Mouse (Mus musculus): Measurements from ENCODE around the gene Plekhd1. TPM values are rescaled to one million over a fixed set of nuclear protein-coding genes. Genes with fewer than 3 reads are reported as not detected.
A peak's percentile ranks its signal among the peaks of the same experiment; 100 is the strongest.

Plekhd1 gene
- polyA plus RNA-seq, 1 experiment from 2014 or later, result 4.6 TPM

- Histone ChIP-seq H3K4me2 (no peak overlapping the region), H3K36me3 (ENCODE audit: insufficient read depth) (no peaks in the 10 kb centered on the region)
- 52% methylated on average over 2 of the region's 2 CpGs for WGBS
These were observed 6.7 kb downstream of the Plekhd1 start for GRCm38 (mm10) chr12:80699144-80699531.

DNA sequence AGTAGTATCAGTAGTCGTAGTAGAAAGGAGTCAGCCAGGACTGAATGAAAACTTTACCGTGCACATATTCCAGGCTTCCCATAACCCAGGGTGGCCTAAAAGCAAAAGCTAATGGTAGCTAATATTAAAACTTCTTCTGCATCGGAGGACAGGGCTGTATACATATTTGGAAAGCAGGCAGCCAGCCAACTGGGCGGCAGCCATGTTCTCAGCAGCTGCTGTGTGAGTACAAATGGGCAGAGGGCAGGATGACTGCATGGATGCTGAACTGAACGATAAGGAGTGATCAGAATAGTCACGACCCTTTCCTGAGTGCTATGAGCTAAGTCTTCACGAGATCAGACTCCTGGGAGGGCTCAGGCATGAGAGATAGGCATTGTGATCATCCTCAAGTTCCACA lies 8.9 kb downstream of the Plekhd1 start:
- TF ChIP-seq CTCF (IDR thresholded peaks at IDR 0.05; ENCODE audit: low read depth), result no peak
- ATAC-seq (ENCODE audit: insufficient read depth) (peak; percentile 83), DNase-seq (peak; percentile 91)
- WGBS, result 48% methylated on average over 7 of the region's 7 CpGs
- H3K27ac ChIP-seq (ENCODE audit: low read depth), result no peak overlapping the region
- peaks cover 7% of the 10 kb centered on the region for H3K4me1 ChIP-seq (ENCODE audit: insufficient read depth)
- no peak overlapping the region for H3K9ac ChIP-seq
- H3K9me3 ChIP-seq (ENCODE audit: low read depth, low read length), result no peaks in the 10 kb centered on the region
- H3K4me3 ChIP-seq (ENCODE audit: low read depth, low read length), result no peak overlapping the region
- H3K27me3 ChIP-seq (ENCODE audit: insufficient read depth, low read length), result no peaks in the 10 kb centered on the region
- no peaks in the 10 kb centered on the region for H3K36me3 ChIP-seq (ENCODE audit: insufficient read depth)
- no peak overlapping the region for H3K4me2 ChIP-seq

More at GRCm38 (mm10) chr12:80699144-80699531, 6.7 kb downstream of the Plekhd1 start:
- Histone ChIP-seq H3K27me3 (ENCODE audit: insufficient read depth, low read length) (0 out of 2 replicates have a peak, but pooled peaks cover 4% of the 10 kb centered on the region), H3K9ac (no peak overlapping the region), H3K4me3 (ENCODE audit: low read depth, low read length) (no peak overlapping the region), H3K27ac (ENCODE audit: low read depth) (no peak overlapping the region), H3K9me3 (ENCODE audit: low read depth, low read length) (no peaks in the 10 kb centered on the region), H3K4me1 (ENCODE audit: insufficient read depth) (no peaks in the 10 kb centered on the region)
- no peak for TF ChIP-seq CTCF (IDR thresholded peaks at IDR 0.05; ENCODE audit: low read depth)
- ATAC-seq (ENCODE audit: insufficient read depth) (no peak), DNase-seq (no peak)

DNA sequence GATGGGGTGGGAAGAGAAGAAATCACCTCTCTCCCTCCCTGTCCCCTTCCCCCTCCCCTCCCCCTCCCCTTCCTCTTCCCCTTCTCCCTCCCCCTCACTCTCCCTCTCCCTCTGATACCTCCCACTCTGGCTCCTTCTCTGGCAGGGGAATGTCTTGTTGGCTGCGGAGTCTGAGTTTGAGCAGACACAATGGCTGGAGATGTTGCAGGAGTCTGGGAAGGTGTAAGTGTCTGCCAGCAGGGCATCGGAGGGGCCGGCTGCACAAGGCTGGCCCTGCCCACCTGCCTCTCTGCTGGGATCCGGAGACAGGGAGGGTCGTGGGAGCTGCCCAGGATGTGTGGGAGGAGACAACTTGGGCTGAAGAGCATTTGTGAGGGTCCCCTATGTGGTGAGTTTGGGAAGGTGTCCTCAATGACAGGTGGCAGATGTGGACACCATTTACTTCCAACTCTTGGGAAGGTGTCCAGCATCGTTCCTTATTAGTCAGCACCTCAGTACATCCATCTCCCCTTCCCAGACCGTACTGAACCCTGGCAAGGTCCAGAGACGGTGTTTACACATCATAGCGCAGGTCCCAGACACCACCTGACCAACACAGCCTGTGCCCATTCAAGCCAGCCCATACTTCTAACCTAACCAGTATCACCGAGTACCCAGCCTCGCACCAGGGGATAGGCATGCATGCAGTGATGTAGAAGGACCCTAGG lies 14.0 kb downstream of the Plekhd1 start:
- Histone ChIP-seq H3K4me3 (ENCODE audit: low read depth, low read length) (no peak overlapping the region), H3K27ac (ENCODE audit: low read depth) (no peak overlapping the region), H3K4me1 (ENCODE audit: insufficient read depth) (peaks cover 10% of the 10 kb centered on the region), H3K36me3 (ENCODE audit: insufficient read depth) (no peaks in the 10 kb centered on the region), H3K9me3 (ENCODE audit: low read depth, low read length) (no peaks in the 10 kb centered on the region), H3K27me3 (ENCODE audit: insufficient read depth, low read length) (no peaks in the 10 kb centered on the region), H3K4me2 (no peak overlapping the region), H3K9ac (no peak overlapping the region)
- DNase-seq, result peak; percentile 34
- peak; percentile 51; the same call in 1 of the 2 replicates for ATAC-seq (ENCODE audit: insufficient read depth)
- 43% methylated on average over 11 of the region's 11 CpGs for WGBS
- TF ChIP-seq CTCF (IDR thresholded peaks at IDR 0.05; ENCODE audit: low read depth), result no peak

DNA sequence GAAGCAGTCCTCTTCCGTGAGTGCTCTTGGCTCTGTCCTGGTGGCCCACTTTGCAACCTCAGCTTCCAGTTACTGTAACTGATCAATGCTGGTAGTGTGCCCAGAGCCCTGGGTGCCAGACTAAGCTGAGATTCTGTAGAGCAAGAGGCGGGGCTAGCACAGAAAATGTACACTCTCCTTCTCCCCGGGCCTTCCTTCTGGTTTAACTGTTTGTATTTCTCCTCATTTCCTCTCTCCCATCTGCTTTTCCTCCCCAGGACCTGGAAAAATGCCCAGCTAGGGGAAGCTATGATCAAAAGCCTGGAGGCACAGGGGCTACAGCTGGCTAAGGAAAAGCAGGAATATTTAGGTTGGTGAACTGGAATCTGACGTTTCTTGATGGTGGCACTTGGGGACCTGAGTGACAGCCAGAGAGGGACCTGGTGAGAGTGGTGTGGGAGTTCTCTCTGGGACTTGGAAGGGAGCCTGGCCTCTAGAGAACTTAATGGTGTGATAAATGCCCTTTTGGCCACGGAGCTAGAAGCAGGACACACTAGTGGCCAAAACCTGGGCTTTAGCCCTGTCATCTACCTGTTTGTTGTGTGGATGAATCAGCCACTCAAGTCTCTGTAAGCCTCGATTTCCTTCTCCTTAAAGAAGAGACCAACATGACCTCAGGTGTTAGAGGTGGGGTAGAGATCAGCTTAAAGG lies 14.7 kb downstream of the Plekhd1 start:
- WGBS, result 28% methylated on average over 6 of the region's 6 CpGs
- no peaks in the 10 kb centered on the region for H3K36me3 ChIP-seq (ENCODE audit: insufficient read depth)
- H3K4me3 ChIP-seq (ENCODE audit: low read depth, low read length), result no peak overlapping the region
- no peak overlapping the region for H3K27ac ChIP-seq (ENCODE audit: low read depth)
- peak; percentile 64; the same call in 1 of the 2 replicates for ATAC-seq (ENCODE audit: insufficient read depth)
- H3K27me3 ChIP-seq (ENCODE audit: insufficient read depth, low read length), result no peaks in the 10 kb centered on the region
- peak; percentile 73 for DNase-seq
- no peak overlapping the region for H3K9ac ChIP-seq
- H3K4me1 ChIP-seq (ENCODE audit: insufficient read depth), result peaks cover 10% of the 10 kb centered on the region
- no peak for TF ChIP-seq CTCF (IDR thresholded peaks at IDR 0.05; ENCODE audit: low read depth)
- H3K9me3 ChIP-seq (ENCODE audit: low read depth, low read length), result no peaks in the 10 kb centered on the region
- H3K4me2 ChIP-seq, result no peak overlapping the region

- Histone ChIP-seq H3K4me2 (no peak overlapping the region), H3K9me3 (ENCODE audit: low read depth, low read length) (no peaks in the 10 kb centered on the region), H3K27me3 (ENCODE audit: insufficient read depth, low read length) (no peaks in the 10 kb centered on the region), H3K4me1 (ENCODE audit: insufficient read depth) (no peaks in the 10 kb centered on the region), H3K4me3 (ENCODE audit: low read depth, low read length) (no peak overlapping the region), H3K27ac (ENCODE audit: low read depth) (no peak overlapping the region), H3K9ac (no peak overlapping the region), H3K36me3 (ENCODE audit: insufficient read depth) (no peaks in the 10 kb centered on the region)
- 62% methylated on average over 6 of the region's 6 CpGs for WGBS
- DNase-seq (no peak), ATAC-seq (ENCODE audit: insufficient read depth) (no peak)
- no peak for TF ChIP-seq CTCF (IDR thresholded peaks at IDR 0.05; ENCODE audit: low read depth)
These were observed 23.5 kb downstream of the Plekhd1 start for GRCm38 (mm10) chr12:80715915-80716314.

- Histone ChIP-seq H3K4me3 (ENCODE audit: low read depth, low read length) (no peak overlapping the region), H3K4me1 (ENCODE audit: insufficient read depth) (no peaks in the 10 kb centered on the region), H3K9me3 (ENCODE audit: low read depth, low read length) (no peaks in the 10 kb centered on the region), H3K36me3 (ENCODE audit: insufficient read depth) (no peaks in the 10 kb centered on the region), H3K27me3 (ENCODE audit: insufficient read depth, low read length) (no peaks in the 10 kb centered on the region), H3K9ac (no peak overlapping the region), H3K27ac (ENCODE audit: low read depth) (no peak overlapping the region), H3K4me2 (no peak overlapping the region)
- DNase-seq (no peak), ATAC-seq (ENCODE audit: insufficient read depth) (no peak)
- WGBS, result 67% methylated on average over 2 of the region's 2 CpGs
- no peak for TF ChIP-seq CTCF (IDR thresholded peaks at IDR 0.05; ENCODE audit: low read depth)
These were observed 26.8 kb downstream of the Plekhd1 start for GRCm38 (mm10) chr12:80719141-80719540.

DNA sequence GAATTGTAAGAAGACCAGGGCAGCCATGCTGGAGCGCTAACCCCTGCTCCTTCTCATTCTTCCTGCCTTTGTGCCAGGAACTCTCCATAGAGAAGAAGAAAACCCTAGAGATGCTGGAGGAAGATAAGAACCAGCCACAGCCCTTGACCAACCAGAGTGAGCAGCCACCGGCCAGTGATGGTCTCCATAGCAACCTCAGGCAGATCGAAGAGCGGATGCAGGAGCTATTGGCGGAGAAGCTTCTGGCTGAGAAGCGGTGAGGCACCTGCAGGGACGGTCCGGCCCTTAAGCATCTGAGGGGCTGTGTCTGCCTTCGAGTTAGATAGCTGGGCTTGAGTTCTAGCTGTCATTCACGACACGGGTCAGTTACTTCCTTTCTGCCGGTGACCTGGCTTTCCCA lies 28.1 kb downstream of the Plekhd1 start:
- Histone ChIP-seq H3K9me3 (ENCODE audit: low read depth, low read length) (no peaks in the 10 kb centered on the region), H3K4me2 (no peak overlapping the region), H3K4me3 (ENCODE audit: low read depth, low read length) (no peak overlapping the region), H3K27ac (ENCODE audit: low read depth) (no peak overlapping the region), H3K4me1 (ENCODE audit: insufficient read depth) (no peaks in the 10 kb centered on the region), H3K36me3 (ENCODE audit: insufficient read depth) (no peaks in the 10 kb centered on the region), H3K9ac (no peak overlapping the region), H3K27me3 (ENCODE audit: insufficient read depth, low read length) (no peaks in the 10 kb centered on the region)
- WGBS, result 71% methylated on average over 12 of the region's 12 CpGs
- no peak for TF ChIP-seq CTCF (IDR thresholded peaks at IDR 0.05; ENCODE audit: low read depth)
- DNase-seq (no peak), ATAC-seq (ENCODE audit: insufficient read depth) (no peak)

All from lung, embryonic 14.5 days (tissue).